Mouse (Mus musculus) lung, adult 18-20 months (tissue): ENCODE results near the gene Ankrd63.

Experiments
- DNase-seq, 2 experiments: peaks; one replicate each; pipeline ENCODE4 v3.0.0; 2022; ENCODE audit warnings: mixed read lengths in 2 of 2

Ankrd63 gene

GRCm38 (mm10) chr2:118703913-118704730, at the start of gene Ankrd63:
TSS of gene Ankrd63 (minus strand) at chr2:118703963.
- peak in 1 of 2 experiments; percentile 50 for DNase-seq

GRCm38 (mm10) chr2:118752792-118753108, 49.0 kb upstream of the Ankrd63 start:
- DNase-seq, result no peak

GRCm38 (mm10) chr2:118751896-118752791, 48.4 kb upstream of the Ankrd63 start:
- peak in 1 of 2 experiments; percentile 65 for DNase-seq

- DNase-seq, result no peak
These were observed 46.7 kb upstream of the Ankrd63 start for GRCm38 (mm10) chr2:118750476-118750875.

- DNase-seq, result no peak
These were observed 45.6 kb upstream of the Ankrd63 start for GRCm38 (mm10) chr2:118749341-118749884.

- DNase-seq, result peak in 1 of 2 experiments; percentile 69
These were observed 43.7 kb upstream of the Ankrd63 start for GRCm38 (mm10) chr2:118747301-118747960.

- DNase-seq, result no peak
These were observed 42.4 kb upstream of the Ankrd63 start for GRCm38 (mm10) chr2:118745915-118746901.

- peak; percentile 93 to 94 for DNase-seq
These were observed 41.6 kb upstream of the Ankrd63 start, which contains the start of gene Inafm2 for GRCm38 (mm10) chr2:118745232-118745884. TSS of gene Inafm2 (plus strand) at chr2:118745758.

GRCm38 (mm10) chr2:118744621-118745020, 40.9 kb upstream of the Ankrd63 start:
- no peak for DNase-seq

GRCm38 (mm10) chr2:118743261-118743943, 39.6 kb upstream of the Ankrd63 start:
- peak; percentile 31 to 61 for DNase-seq

- no peak for DNase-seq
These were observed 37.4 kb upstream of the Ankrd63 start for GRCm38 (mm10) chr2:118741183-118741582.

- DNase-seq, result no peak
These were observed 36.6 kb upstream of the Ankrd63 start for GRCm38 (mm10) chr2:118740341-118740740.

- DNase-seq, result no peak
These were observed 29.6 kb upstream of the Ankrd63 start for GRCm38 (mm10) chr2:118733341-118733740.

- DNase-seq, result peak in 1 of 2 experiments; percentile 1
These were observed 28.2 kb upstream of the Ankrd63 start for GRCm38 (mm10) chr2:118731981-118732380.

GRCm38 (mm10) chr2:118730622-118730915, 26.8 kb upstream of the Ankrd63 start:
- peak; percentile 70 to 81 for DNase-seq

- peak in 1 of 2 experiments; percentile 2 for DNase-seq
These were observed 26.3 kb upstream of the Ankrd63 start for GRCm38 (mm10) chr2:118729816-118730621.

- peak in 1 of 2 experiments; percentile 6 for DNase-seq
These were observed 25.4 kb upstream of the Ankrd63 start for GRCm38 (mm10) chr2:118729194-118729593.

- peak in 1 of 2 experiments; percentile 52 for DNase-seq
These were observed 24.6 kb upstream of the Ankrd63 start, which contains the start of gene Plcb2 for GRCm38 (mm10) chr2:118728337-118728736. TSS of gene Plcb2 (minus strand) at chr2:118728438.

GRCm38 (mm10) chr2:118727911-118728310, 24.1 kb upstream of the Ankrd63 start:
- DNase-seq, result peak in 1 of 2 experiments; percentile 24
